Mouse (Mus musculus) MEL (cell line): ENCODE data around the gene Tm4sf5.

Source experiments
- CTCF ChIP-seq, 3 experiments: IDR thresholded peaks in 2 of 3; conservative IDR thresholded peaks in 1 of 3; 2 replicates each; pipeline ENCODE4 v1.5.1; 2011 to 2012; ENCODE audit warnings: low read length in 3 of 3, low read depth in 2 of 3, mild to moderate bottlenecking in 2 of 3, improper control_type of control experiment in 1 of 3, inconsistent platforms in 1 of 3, mixed read lengths in 1 of 3, moderate library complexity in 1 of 3; ENCODE audit not compliant: control insufficient read depth in 1 of 3, insufficient read depth in 1 of 3, poor library complexity in 1 of 3, severe bottlenecking in 1 of 3
- ELF1 ChIP-seq: IDR thresholded peaks from 2 replicates; pipeline ENCODE4 v1.6.1; 2014; ENCODE audit warnings: low read depth, mild to moderate bottlenecking, inconsistent platforms, low read length, improper control_type of control experiment, moderate library complexity
- POLR2AphosphoS5 ChIP-seq: IDR thresholded peaks from 2 replicates; pipeline ENCODE4 v1.6.1; 2012; ENCODE audit warnings: low read depth, borderline replicate concordance, mild to moderate bottlenecking, inconsistent platforms, low read length, moderate library complexity, mixed read lengths
- RAD21 ChIP-seq: IDR thresholded peaks from 2 replicates; pipeline ENCODE4 v1.6.1; 2011; ENCODE audit warnings: mild to moderate bottlenecking, low read depth, low read length, improper control_type of control experiment

- no peak for TF ChIP-seq CTCF (IDR thresholded peaks at IDR 0.05 in 2 of 3, conservative IDR thresholded peaks at IDR 0.05 in 1 of 3; ENCODE audit: control insufficient read depth in 1 of 3, insufficient read depth in 1 of 3, low read depth in 2 of 3, low read length in 3 of 3, poor library complexity in 1 of 3, severe bottlenecking in 1 of 3)
- no peak for TF ChIP-seq POLR2AphosphoS5
- TF ChIP-seq ELF1, result no peak
- TF ChIP-seq RAD21, result no peak
Measured at GRCm38 (mm10) chr11:70541415-70541814, 36.4 kb downstream of the Tm4sf5 start.
